Mouse (Mus musculus) heart, embryonic 12.5 days (tissue): ENCODE measurements around the gene C530008M17Rik. TPM values are rescaled to one million over a fixed set of nuclear protein-coding genes. Genes with fewer than 3 reads are reported as not detected.

Source experiments
- ATAC-seq: fragments of 200-750 bp; cut with Nextera tagmentation; 2 replicates; pipeline ENCODE4 v1.8.0; 2017; ENCODE audit warnings: moderate TSS enrichment, moderate library complexity; ENCODE audit not compliant: insufficient number of reproducible peaks, low FRiP score
- H3K27ac ChIP-seq: fragments of 300-500 bp; sonication (generic); 2 replicates; pipeline ENCODE4 v1.5.1; 2016; ENCODE audit warnings: mild to moderate bottlenecking, moderate library complexity; ENCODE audit not compliant: poor library complexity, severe bottlenecking
- H3K27me3 ChIP-seq: fragments of 300-500 bp; sonication (generic); replicated peaks from 2 replicates; pipeline ENCODE4 v1.6.1; 2016; ENCODE audit warnings: mild to moderate bottlenecking, moderate library complexity
- H3K36me3 ChIP-seq: fragments of 300-500 bp; sonication (generic); 2 replicates; pipeline ENCODE4 v1.6.1; 2016; ENCODE audit warnings: mild to moderate bottlenecking, moderate library complexity
- H3K4me1 ChIP-seq: fragments of 300-500 bp; sonication (generic); replicated peaks from 2 replicates; pipeline ENCODE4 v1.6.1; 2016; ENCODE audit warnings: mild to moderate bottlenecking
- H3K4me2 ChIP-seq: fragments of 300-500 bp; sonication (generic); 2 replicates; pipeline ENCODE4 v1.6.1; 2016; ENCODE audit warnings: mild to moderate bottlenecking, moderate library complexity
- H3K4me3 ChIP-seq: fragments of 300-500 bp; sonication (generic); 2 replicates; pipeline ENCODE4 v1.5.1; 2016; ENCODE audit warnings: mild to moderate bottlenecking
- H3K9ac ChIP-seq: fragments of 300-500 bp; sonication (generic); 2 replicates; pipeline ENCODE4 v1.6.1; 2016; ENCODE audit warnings: mild to moderate bottlenecking, moderate library complexity
- H3K9me3 ChIP-seq: fragments of 300-500 bp; sonication (generic); replicated peaks from 2 replicates; pipeline ENCODE4 v1.6.1; 2016; ENCODE audit warnings: mild to moderate bottlenecking, moderate library complexity
- WGBS: fragments of 180-500 bp; shearing (Covaris S2); methylation state at CpG from one replicate; pipeline ENCODE4 v1.1.7; 2016; 5-methylcytosine and 5-hydroxymethylcytosine counted together
- polyA plus RNA-seq: library from polyadenylated mRNA; unstranded; fragments of >200 nt; fragmentation: Nextera tagmentation; extraction: Ambion mirVana; gene quantifications from 2 replicates; pipeline ENCODE4 v1.2.1, GENCODE M21; 2016

The C530008M17Rik gene
- polyA plus RNA-seq, 1 experiment from 2014 or later: 38.7 TPM

GRCm38 (mm10) chr5:76666026-76666756 is 9.9 kb downstream of the C530008M17Rik start:
- no peaks in the 10 kb centered on the region for H3K4me1 ChIP-seq
- no peak overlapping the region for H3K4me2 ChIP-seq
- no peak overlapping the region for H3K27ac ChIP-seq
- no peaks in the 10 kb centered on the region for H3K9me3 ChIP-seq
- ATAC-seq: no peak
- WGBS: 84% methylated on average over 6 of the region's 6 CpGs
- no peaks in the 10 kb centered on the region for H3K36me3 ChIP-seq
- no peak overlapping the region for H3K4me3 ChIP-seq
- H3K27me3 ChIP-seq: no peaks in the 10 kb centered on the region
- H3K9ac ChIP-seq: no peak overlapping the region

GRCm38 (mm10) chr5:76668118-76668517 is 11.8 kb downstream of the C530008M17Rik start:
- Histone ChIP-seq H3K4me3 (no peak overlapping the region), H3K36me3 (no peaks in the 10 kb centered on the region), H3K4me2 (no peak overlapping the region), H3K27ac (no peak overlapping the region), H3K9ac (no peak overlapping the region), H3K27me3 (no peaks in the 10 kb centered on the region), H3K9me3 (no peaks in the 10 kb centered on the region), H3K4me1 (no peaks in the 10 kb centered on the region)
- WGBS: 67% methylated on average over 5 of the region's 5 CpGs
- no peak for ATAC-seq

- Histone ChIP-seq H3K27ac (no peak overlapping the region), H3K9me3 (no peaks in the 10 kb centered on the region), H3K4me3 (no peak overlapping the region), H3K4me1 (no peaks in the 10 kb centered on the region), H3K36me3 (no peaks in the 10 kb centered on the region), H3K27me3 (no peaks in the 10 kb centered on the region), H3K9ac (no peak overlapping the region), H3K4me2 (no peak overlapping the region)
- WGBS: 88% methylated on average over 5 of the region's 5 CpGs
- ATAC-seq: no peak
Observed at GRCm38 (mm10) chr5:76668547-76668946, 12.2 kb downstream of the C530008M17Rik start.

GRCm38 (mm10) chr5:76670183-76670582 is 13.9 kb downstream of the C530008M17Rik start:
- Histone ChIP-seq H3K9me3 (0 out of 2 replicates have a peak, but pooled peaks cover 2% of the 10 kb centered on the region), H3K27me3 (no peaks in the 10 kb centered on the region), H3K4me3 (no peak overlapping the region), H3K36me3 (no peaks in the 10 kb centered on the region), H3K9ac (no peak overlapping the region), H3K4me1 (no peaks in the 10 kb centered on the region), H3K27ac (no peak overlapping the region), H3K4me2 (no peak overlapping the region)
- no peak for ATAC-seq
- WGBS: 84% methylated on average over 10 of the region's 10 CpGs

- WGBS: 77% methylated on average over 5 of the region's 5 CpGs
- Histone ChIP-seq H3K36me3 (no peaks in the 10 kb centered on the region), H3K9ac (no peak overlapping the region), H3K27ac (no peak overlapping the region), H3K4me3 (no peak overlapping the region), H3K9me3 (0 out of 2 replicates have a peak, but pooled peaks cover 2% of the 10 kb centered on the region), H3K27me3 (no peaks in the 10 kb centered on the region), H3K4me2 (no peak overlapping the region), H3K4me1 (no peaks in the 10 kb centered on the region)
- no peak for ATAC-seq
Observed at GRCm38 (mm10) chr5:76674022-76674653, 17.8 kb downstream of the C530008M17Rik start.

GRCm38 (mm10) chr5:76675369-76675768 is 19.1 kb downstream of the C530008M17Rik start:
- Histone ChIP-seq H3K27me3 (no peaks in the 10 kb centered on the region), H3K9ac (no peak overlapping the region), H3K4me1 (no peaks in the 10 kb centered on the region), H3K4me3 (no peak overlapping the region), H3K27ac (no peak overlapping the region), H3K36me3 (no peaks in the 10 kb centered on the region), H3K4me2 (no peak overlapping the region), H3K9me3 (0 out of 2 replicates have a peak, but pooled peaks cover 2% of the 10 kb centered on the region)
- ATAC-seq: no peak
- WGBS: 62% methylated on average over 4 of the region's 4 CpGs

GRCm38 (mm10) chr5:76680959-76681358 is 24.6 kb downstream of the C530008M17Rik start:
- Histone ChIP-seq H3K9ac (no peak overlapping the region), H3K36me3 (no peaks in the 10 kb centered on the region), H3K4me3 (no peak overlapping the region), H3K4me1 (no peaks in the 10 kb centered on the region), H3K27me3 (no peaks in the 10 kb centered on the region), H3K4me2 (no peak overlapping the region), H3K9me3 (no peaks in the 10 kb centered on the region), H3K27ac (no peak overlapping the region)
- WGBS: 69% methylated on average over 3 of the region's 3 CpGs
- ATAC-seq: no peak

GRCm38 (mm10) chr5:76681895-76682656 is 25.8 kb downstream of the C530008M17Rik start:
- Histone ChIP-seq H3K9ac (no peak overlapping the region), H3K4me3 (no peak overlapping the region), H3K27me3 (no peaks in the 10 kb centered on the region), H3K9me3 (no peaks in the 10 kb centered on the region), H3K4me1 (no peaks in the 10 kb centered on the region), H3K27ac (no peak overlapping the region), H3K4me2 (no peak overlapping the region), H3K36me3 (no peaks in the 10 kb centered on the region)
- ATAC-seq: no peak
- WGBS: 65% methylated on average over 4 of the region's 4 CpGs

- Histone ChIP-seq H3K27ac (no peak overlapping the region), H3K4me1 (0 out of 2 replicates have a peak, but pooled peaks cover under 1% of the 10 kb centered on the region), H3K9me3 (0 out of 2 replicates have a peak, but pooled peaks cover 3% of the 10 kb centered on the region), H3K27me3 (no peaks in the 10 kb centered on the region), H3K4me3 (no peak overlapping the region), H3K36me3 (no peaks in the 10 kb centered on the region), H3K4me2 (no peak overlapping the region), H3K9ac (no peak overlapping the region)
- WGBS: 77% methylated on average over 5 of the region's 5 CpGs
- ATAC-seq: no peak
Observed at GRCm38 (mm10) chr5:76683455-76683854, 27.1 kb downstream of the C530008M17Rik start.

- Histone ChIP-seq H3K36me3 (no peaks in the 10 kb centered on the region), H3K4me3 (no peak overlapping the region), H3K9me3 (0 out of 2 replicates have a peak, but pooled peaks cover 3% of the 10 kb centered on the region), H3K27ac (no peak overlapping the region), H3K4me1 (0 out of 2 replicates have a peak, but pooled peaks cover 3% of the 10 kb centered on the region), H3K4me2 (no peak overlapping the region), H3K27me3 (no peaks in the 10 kb centered on the region), H3K9ac (no peak overlapping the region)
- 80% methylated on average over 15 of the region's 15 CpGs for WGBS
- no peak for ATAC-seq
Observed at GRCm38 (mm10) chr5:76684658-76685605, 28.6 kb downstream of the C530008M17Rik start.
